Mouse (Mus musculus) olfactory bulb, adult 2 months (tissue): ENCODE measurements at regions not wholly inside any gene's neighbourhood (a gene's known extent, or its start where the extent isn't known, plus 50 kb on each side); places are given as distances from the start of the nearest gene placed in this dataset.

ENCODE experiments used
- CTCF ChIP-seq: fragments of 200-500 bp; IDR thresholded peaks from 2 replicates; pipeline ENCODE4 v1.5.1; 2012; ENCODE audit warnings: low read depth, mild to moderate bottlenecking, low read length, moderate library complexity; ENCODE audit not compliant: insufficient read depth
- POLR2A ChIP-seq: fragments of 200-500 bp; IDR thresholded peaks from 2 replicates; pipeline ENCODE4 v1.6.1; 2012; ENCODE audit warnings: mild to moderate bottlenecking, low read depth, low read length, moderate library complexity; ENCODE audit not compliant: insufficient read depth

- TF ChIP-seq CTCF = no peak
- no peak for TF ChIP-seq POLR2A
Measured at GRCm38 (mm10) chr12:29062801-29063200, 311.2 kb downstream of the Eipr1 start.
